Mouse (Mus musculus): ENCODE results near the gene Exoc4.

The Exoc4 gene

GRCm38 (mm10) chr6:33248894-33249758, at the start of gene Exoc4:
Exoc4 (plus strand) TSS chr6:33249085.
- DNase-seq = peak; percentile 93 to 95

- DNase-seq = no peak
Measured at GRCm38 (mm10) chr6:33218780-33219179, 30.1 kb upstream of the Exoc4 start.

GRCm38 (mm10) chr6:33226700-33227099, 22.2 kb upstream of the Exoc4 start:
- DNase-seq = no peak

- no peak for DNase-seq
Measured at GRCm38 (mm10) chr6:33227371-33227770, 21.5 kb upstream of the Exoc4 start.

GRCm38 (mm10) chr6:33241250-33241649, 7.6 kb upstream of the Exoc4 start:
- no peak for DNase-seq

GRCm38 (mm10) chr6:33244546-33244945, 4.3 kb upstream of the Exoc4 start:
- no peak for DNase-seq

GRCm38 (mm10) chr6:33247146-33247545, 1.7 kb upstream of the Exoc4 start:
- peak in 1 of 2 experiments; percentile 16 for DNase-seq

GRCm38 (mm10) chr6:33247576-33248355, 1.1 kb upstream of the Exoc4 start:
- DNase-seq = no peak

GRCm38 (mm10) chr6:33256638-33257037, 7.8 kb downstream of the Exoc4 start:
- DNase-seq = no peak

- no peak for DNase-seq
Measured at GRCm38 (mm10) chr6:33257076-33257789, 8.3 kb downstream of the Exoc4 start.

GRCm38 (mm10) chr6:33259926-33260325, 11.0 kb downstream of the Exoc4 start:
- no peak for DNase-seq

- no peak for DNase-seq
Measured at GRCm38 (mm10) chr6:33261606-33262005, 12.7 kb downstream of the Exoc4 start.

- DNase-seq = no peak
Measured at GRCm38 (mm10) chr6:33263950-33264349, 15.1 kb downstream of the Exoc4 start.

GRCm38 (mm10) chr6:33264388-33264787, 15.5 kb downstream of the Exoc4 start:
- no peak for DNase-seq

- no peak for DNase-seq
Measured at GRCm38 (mm10) chr6:33267571-33267970, 18.7 kb downstream of the Exoc4 start.

GRCm38 (mm10) chr6:33283523-33283922, 34.6 kb downstream of the Exoc4 start:
- no peak for DNase-seq

- DNase-seq = no peak
Measured at GRCm38 (mm10) chr6:33283936-33284335, 35.1 kb downstream of the Exoc4 start.

GRCm38 (mm10) chr6:33286376-33286775, 37.5 kb downstream of the Exoc4 start:
- DNase-seq = no peak

GRCm38 (mm10) chr6:33294626-33295025, 45.7 kb downstream of the Exoc4 start:
- peak; percentile 55 to 59 for DNase-seq

GRCm38 (mm10) chr6:33297566-33297965, 48.7 kb downstream of the Exoc4 start:
- DNase-seq = no peak

- no peak for DNase-seq
Measured at GRCm38 (mm10) chr6:33298768-33299167, 49.9 kb downstream of the Exoc4 start.

GRCm38 (mm10) chr6:33305996-33306395, 57.1 kb downstream of the Exoc4 start:
- no peak for DNase-seq

- peak; percentile 6 to 37 for DNase-seq
Measured at GRCm38 (mm10) chr6:33308646-33309045, 59.8 kb downstream of the Exoc4 start.
